Mouse (Mus musculus) Patski (cell line): ENCODE measurements around the gene Trmt1. TPM values are rescaled to one million over a fixed set of nuclear protein-coding genes. Genes with fewer than 3 reads are reported as not detected.

Experiments used
- ATAC-seq: fragments of 100-300 bp; one replicate; pipeline ENCODE4 v1.8.0; 2021
- CTCF ChIA-PET: fragments of 350-600 bp; sonication (Branson Sonifier 250); formaldehyde crosslinking; loops from one replicate; lab custom pipeline; 2022; ENCODE audit warnings: inconsistent platforms; lab: Charles Lee
- POLR2A ChIA-PET: fragments of 350-600 bp; sonication (Branson Sonifier 250); formaldehyde crosslinking; loops from one replicate; lab custom pipeline; 2022; ENCODE audit warnings: antibody characterized with exemption, inconsistent platforms; lab: Charles Lee
- DNase-seq: peaks from one replicate; pipeline ENCODE4 v3.0.0-alpha.2; 2011; ENCODE audit warnings: low read depth, low spot score
- H3K27me3 ChIP-seq: fragments of 371-371 bp; one replicate; pipeline ENCODE4 v1.5.1; 2021
- CTCF ChIP-seq: fragments of 100-300 bp; IDR thresholded peaks from one replicate; pipeline ENCODE4 v1.5.1; 2021
- in situ Hi-C: fragments of 300-500 bp; cut with MboI; formaldehyde crosslinking; loops from 3 replicates; pipeline ENCODE4 v1.11.1; 2018; ENCODE audit warnings: low pct_unique_long_range_greater_than_20kb, mixed read lengths
- polyA plus RNA-seq: library from polyadenylated mRNA; unstranded; gene quantifications from one replicate; pipeline ENCODE4 v1.2.3, GENCODE M21; 2021

Trmt1 gene
- polyA plus RNA-seq, 1 experiment from 2014 or later = 106 TPM

- in situ Hi-C loops = no loop called here
Measured at GRCm38 (mm10) chr8:84742171-84743053, 56.3 kb downstream of the Trmt1 start.

GRCm38 (mm10) chr8:84743054-84743415, 56.9 kb downstream of the Trmt1 start:
- in situ Hi-C loops = no loop called here
- DNase-seq (no peak), ATAC-seq (no peak)
- ChIA-PET CTCF (interaction anchor here (1.0 to 3.3 kb wide), 5 partner anchors 17 to 69 kb away, joined by 3 to 13 read pairs (median 4); no protein-coding TSS in a partner anchor), POLR2A (interaction anchor here (0.7 kb wide), 2 partner anchors 44 to 541 kb away, joined by 4 to 5 read pairs; no protein-coding TSS in a partner anchor)
- no peak for TF ChIP-seq CTCF
- no peaks in the 10 kb centered on the region for H3K27me3 ChIP-seq

More at GRCm38 (mm10) chr8:84742171-84743053, 56.3 kb downstream of the Trmt1 start:
- H3K27me3 ChIP-seq = no peaks in the 10 kb centered on the region
- DNase-seq (no peak), ATAC-seq (no peak)
- CTCF ChIA-PET = interaction anchor here (0.8 to 3.3 kb wide), 7 partner anchors 14 to 73 kb away, joined by 3 to 13 read pairs (median 4); no protein-coding TSS in a partner anchor
- TF ChIP-seq CTCF = no peak
- POLR2A ChIA-PET = interaction anchor here (0.7 kb wide), 2 partner anchors 44 to 541 kb away, joined by 4 to 5 read pairs; no protein-coding TSS in a partner anchor

- no peaks in the 10 kb centered on the region for H3K27me3 ChIP-seq
- ATAC-seq (peak; percentile 38), DNase-seq (peak; percentile 88)
- ChIA-PET CTCF (interaction anchor here (0.8 to 1.7 kb wide), 5 partner anchors 12 to 70 kb away, joined by 3 to 5 read pairs (median 3); no protein-coding TSS in a partner anchor), POLR2A (interaction anchor here (0.6 to 1.4 kb wide), 6 partner anchors 16 to 542 kb away, joined by 3 to 5 read pairs (median 4); no protein-coding TSS in a partner anchor)
- no peak for TF ChIP-seq CTCF
- in situ Hi-C loops = no loop called here
Measured at GRCm38 (mm10) chr8:84743517-84744420, 57.7 kb downstream of the Trmt1 start.

GRCm38 (mm10) chr8:84745032-84745925, 59.2 kb downstream of the Trmt1 start:
- in situ Hi-C loops = no loop called here
- H3K27me3 ChIP-seq = no peaks in the 10 kb centered on the region
- POLR2A ChIA-PET = interaction anchor here (0.6 to 1.5 kb wide), 5 partner anchors 11 to 54 kb away, joined by 3 to 4 read pairs (median 4); no protein-coding TSS in a partner anchor
- DNase-seq (no peak), ATAC-seq (peak; percentile 32)
- CTCF ChIA-PET = interaction anchor here (0.8 to 1.8 kb wide), 6 partner anchors 8 to 65 kb away, joined by 3 to 7 read pairs (median 4); no protein-coding TSS in a partner anchor
- no peak for TF ChIP-seq CTCF

Other genes starting within 250 kb of the Trmt1 start
- gene Ier2, start 23.5 kb upstream of the Trmt1 start, polyA plus RNA-seq = 113 TPM
- 109 TPM for gene Nacc1, start 1.6 kb downstream of the Trmt1 start, polyA plus RNA-seq
- 0.13 TPM for gene Lyl1, start 15.2 kb downstream of the Trmt1 start, polyA plus RNA-seq
- gene G430095P16Rik, start 36.7 kb downstream of the Trmt1 start, polyA plus RNA-seq = 1.4 TPM
- 32.5 TPM for gene Nfix, start 114.0 kb downstream of the Trmt1 start, polyA plus RNA-seq
- gene Dand5, start 136.5 kb downstream of the Trmt1 start, polyA plus RNA-seq = 12.5 TPM
- gene Gadd45gip1, start 145.2 kb downstream of the Trmt1 start, polyA plus RNA-seq = 31.8 TPM
- gene Rad23a, start 154.4 kb downstream of the Trmt1 start, polyA plus RNA-seq = 126 TPM
- gene Calr, start 160.6 kb downstream of the Trmt1 start, polyA plus RNA-seq = 1,232 TPM
- gene Farsa, start 170.7 kb downstream of the Trmt1 start, polyA plus RNA-seq = 79.6 TPM
- gene Syce2, start 185.8 kb downstream of the Trmt1 start, polyA plus RNA-seq = 6.0 TPM
- 55.5 TPM for gene Gcdh, start 207.6 kb downstream of the Trmt1 start, polyA plus RNA-seq
- 0.28 TPM for gene Klf1, start 215.6 kb downstream of the Trmt1 start, polyA plus RNA-seq
- 25.9 TPM for gene Dnase2a, start 222.3 kb downstream of the Trmt1 start, polyA plus RNA-seq